Mouse (Mus musculus) embryonic facial prominence, embryonic 14.5 days (tissue): ENCODE data around the gene Olfr222. TPM values are rescaled to one million over a fixed set of nuclear protein-coding genes. Genes with fewer than 3 reads are reported as not detected.
A peak's percentile ranks its signal among the peaks of the same experiment; 100 is the strongest.

Experiments used
- ATAC-seq: fragments of 200-750 bp; cut with Nextera tagmentation; 2 replicates; pipeline ENCODE4 v1.8.0; 2017; ENCODE audit warnings: low read depth, moderate number of reproducible peaks, moderate TSS enrichment
- DNase-seq: peaks from one replicate; pipeline ENCODE4 v3.0.0-alpha.2; 2015; ENCODE audit warnings: low spot score
- H3K27ac ChIP-seq: fragments of 300-500 bp; sonication (generic); replicated peaks from 2 replicates; pipeline ENCODE4 v1.5.1; 2014; ENCODE audit warnings: low read depth, mild to moderate bottlenecking, low read length, moderate library complexity
- H3K27me3 ChIP-seq: fragments of 300-500 bp; sonication (generic); replicated peaks from 2 replicates; pipeline ENCODE4 v1.6.1; 2014; ENCODE audit warnings: low read length; ENCODE audit not compliant: control insufficient read depth, insufficient read depth
- H3K36me3 ChIP-seq: fragments of 300-500 bp; sonication (generic); 2 replicates; pipeline ENCODE4 v1.6.1; 2014; ENCODE audit warnings: low read length, mixed read lengths; ENCODE audit not compliant: control insufficient read depth, insufficient read depth
- H3K4me1 ChIP-seq: fragments of 300-500 bp; sonication (generic); 2 replicates; pipeline ENCODE4 v1.6.1; 2014; ENCODE audit warnings: antibody characterized with exemption, low read length; ENCODE audit not compliant: control insufficient read depth, insufficient read depth
- H3K4me2 ChIP-seq: fragments of 300-500 bp; sonication (generic); 2 replicates; pipeline ENCODE4 v1.6.1; 2014; ENCODE audit warnings: low read depth, mild to moderate bottlenecking, low read length, moderate library complexity, mixed read lengths
- H3K4me3 ChIP-seq: fragments of 300-500 bp; sonication (generic); 2 replicates; pipeline ENCODE4 v1.5.1; 2014; ENCODE audit warnings: low read depth, mild to moderate bottlenecking, low read length
- H3K9ac ChIP-seq: fragments of 300-500 bp; sonication (generic); 2 replicates; pipeline ENCODE4 v1.6.1; 2014; ENCODE audit warnings: low read depth, mild to moderate bottlenecking, low read length, moderate library complexity, mixed read lengths
- H3K9me3 ChIP-seq: fragments of 300-500 bp; sonication (generic); 2 replicates; pipeline ENCODE4 v1.6.1; 2016; ENCODE audit warnings: low read length; ENCODE audit not compliant: control insufficient read depth
- WGBS: fragments of 180-500 bp; shearing (Covaris S2); extraction: QIAGEN DNeasy Blood & Tissue Kit; methylation state at CpG from one replicate; pipeline ENCODE4 v1.1.7; 2014; 5-methylcytosine and 5-hydroxymethylcytosine counted together
- polyA plus RNA-seq: library from polyadenylated mRNA; unstranded; fragments of >200 nt; fragmentation: Nextera tagmentation; extraction: Ambion mirVana; gene quantifications from 2 replicates; pipeline ENCODE4 v1.2.1, GENCODE M21; 2014

Gene Olfr222
- polyA plus RNA-seq, 1 experiment from 2014 or later, result 0.11 TPM

- no peaks in the 10 kb centered on the region for H3K4me1 ChIP-seq
- no peak overlapping the region for H3K9ac ChIP-seq
- ATAC-seq (no peak), DNase-seq (no peak)
- WGBS, result 62% methylated on average over 3 of the region's 3 CpGs
- H3K9me3 ChIP-seq, result no peaks in the 10 kb centered on the region
- no peaks in the 10 kb centered on the region for H3K36me3 ChIP-seq
- H3K27me3 ChIP-seq, result no peaks in the 10 kb centered on the region
- no peak overlapping the region for H3K4me3 ChIP-seq
- no peak overlapping the region for H3K27ac ChIP-seq
- H3K4me2 ChIP-seq, result no peak overlapping the region
These were observed 15.1 kb downstream of the Olfr222 start for GRCm38 (mm10) chr11:59560906-59561305.

- Histone ChIP-seq H3K9ac (no peak overlapping the region), H3K4me2 (no peak overlapping the region), H3K4me3 (no peak overlapping the region), H3K27ac (no peak overlapping the region), H3K4me1 (no peaks in the 10 kb centered on the region), H3K27me3 (no peaks in the 10 kb centered on the region), H3K36me3 (no peaks in the 10 kb centered on the region), H3K9me3 (no peaks in the 10 kb centered on the region)
- DNase-seq, result no peak
- no peak for ATAC-seq
- WGBS, result 80% methylated on average over 8 of the region's 8 CpGs
These were observed 21.5 kb downstream of the Olfr222 start for GRCm38 (mm10) chr11:59554535-59554934.

GRCm38 (mm10) chr11:59554127-59554526 is 21.9 kb downstream of the Olfr222 start:
- ATAC-seq (no peak), DNase-seq (no peak)
- WGBS, result 90% methylated on average over 11 of the region's 11 CpGs
- Histone ChIP-seq H3K4me1 (no peaks in the 10 kb centered on the region), H3K9ac (no peak overlapping the region), H3K9me3 (no peaks in the 10 kb centered on the region), H3K27ac (no peak overlapping the region), H3K36me3 (no peaks in the 10 kb centered on the region), H3K4me2 (no peak overlapping the region), H3K27me3 (no peaks in the 10 kb centered on the region), H3K4me3 (no peak overlapping the region)

GRCm38 (mm10) chr11:59544005-59544404 is 32.0 kb downstream of the Olfr222 start:
- H3K4me3 ChIP-seq, result no peak overlapping the region
- no peak overlapping the region for H3K4me2 ChIP-seq
- no peaks in the 10 kb centered on the region for H3K9me3 ChIP-seq
- no peaks in the 10 kb centered on the region for H3K36me3 ChIP-seq
- no peaks in the 10 kb centered on the region for H3K27me3 ChIP-seq
- no peaks in the 10 kb centered on the region for H3K4me1 ChIP-seq
- H3K9ac ChIP-seq, result no peak overlapping the region
- H3K27ac ChIP-seq, result no peak overlapping the region
- 84% methylated on average over 9 of the region's 9 CpGs for WGBS
- no peak for DNase-seq
- no peak for ATAC-seq

GRCm38 (mm10) chr11:59543376-59543775 is 32.7 kb downstream of the Olfr222 start:
- no peak overlapping the region for H3K9ac ChIP-seq
- no peak for ATAC-seq
- no peaks in the 10 kb centered on the region for H3K36me3 ChIP-seq
- no peak for DNase-seq
- no peaks in the 10 kb centered on the region for H3K27me3 ChIP-seq
- no peak overlapping the region for H3K27ac ChIP-seq
- no peak overlapping the region for H3K4me2 ChIP-seq
- H3K4me3 ChIP-seq, result no peak overlapping the region
- no peaks in the 10 kb centered on the region for H3K9me3 ChIP-seq
- 81% methylated on average over 3 of the region's 3 CpGs for WGBS
- no peaks in the 10 kb centered on the region for H3K4me1 ChIP-seq

- ATAC-seq, result no peak
- no peaks in the 10 kb centered on the region for H3K9me3 ChIP-seq
- H3K27me3 ChIP-seq, result no peaks in the 10 kb centered on the region
- no peak overlapping the region for H3K4me2 ChIP-seq
- H3K9ac ChIP-seq, result no peak overlapping the region
- H3K36me3 ChIP-seq, result no peaks in the 10 kb centered on the region
- H3K27ac ChIP-seq, result no peak overlapping the region
- DNase-seq, result no peak
- H3K4me3 ChIP-seq, result no peak overlapping the region
- no peaks in the 10 kb centered on the region for H3K4me1 ChIP-seq
- WGBS, result 71% methylated on average over 6 of the region's 6 CpGs
These were observed 33.6 kb downstream of the Olfr222 start for GRCm38 (mm10) chr11:59542442-59542841.

GRCm38 (mm10) chr11:59541324-59541723 is 34.7 kb downstream of the Olfr222 start, which contains the start of gene Nlrp3:
Nlrp3 (plus strand) TSS chr11:59541568.
- Histone ChIP-seq H3K36me3 (no peaks in the 10 kb centered on the region), H3K27me3 (no peaks in the 10 kb centered on the region), H3K9me3 (no peaks in the 10 kb centered on the region), H3K9ac (no peak within 1 kb of the TSS), H3K4me3 (no peak within 1 kb of the TSS), H3K4me2 (no peak within 1 kb of the TSS), H3K4me1 (no peaks in the 10 kb centered on the region), H3K27ac (no peak within 1 kb of the TSS)
- DNase-seq, result no peak
- no peak for ATAC-seq
- 46% methylated on average over 3 of the region's 3 CpGs for WGBS

GRCm38 (mm10) chr11:59540123-59540522 is 35.9 kb downstream of the Olfr222 start:
- Histone ChIP-seq H3K27ac (no peak overlapping the region), H3K4me3 (no peak overlapping the region), H3K4me2 (no peak overlapping the region), H3K4me1 (no peaks in the 10 kb centered on the region), H3K27me3 (no peaks in the 10 kb centered on the region), H3K9ac (no peak overlapping the region), H3K36me3 (no peaks in the 10 kb centered on the region), H3K9me3 (no peaks in the 10 kb centered on the region)
- WGBS, result 82% methylated on average over 3 of the region's 3 CpGs
- no peak for ATAC-seq
- no peak for DNase-seq

GRCm38 (mm10) chr11:59538387-59538786 is 37.6 kb downstream of the Olfr222 start:
- H3K4me1 ChIP-seq, result no peaks in the 10 kb centered on the region
- ATAC-seq (no peak; the same call in 1 of the 2 replicates), DNase-seq (peak; percentile 54)
- peak overlapping the region; percentile 44; the same call in 1 of the 2 replicates for H3K27ac ChIP-seq
- H3K27me3 ChIP-seq, result no peaks in the 10 kb centered on the region
- no peak overlapping the region for H3K9ac ChIP-seq
- H3K4me3 ChIP-seq, result no peak overlapping the region
- H3K4me2 ChIP-seq, result peak overlapping the region; percentile 35
- no peaks in the 10 kb centered on the region for H3K36me3 ChIP-seq
- WGBS, result 26% methylated on average over 11 of the region's 11 CpGs
- H3K9me3 ChIP-seq, result no peaks in the 10 kb centered on the region
